Mouse (Mus musculus) MEL (cell line): Measurements from ENCODE around the gene Acly. TPM values are rescaled to one million over a fixed set of nuclear protein-coding genes. Genes with fewer than 3 reads are reported as not detected.

Experiments used
- DNase-seq: peaks from one replicate; pipeline ENCODE4 v3.0.0; 2011; ENCODE audit warnings: low read depth, low spot score
- H3K27ac ChIP-seq: 2 replicates; pipeline ENCODE4 v1.5.1; 2012; ENCODE audit warnings: low read depth, mild to moderate bottlenecking, control low read depth, low read length, moderate library complexity; ENCODE audit not compliant: control insufficient read depth
- H3K27me3 ChIP-seq, 2 experiments: fragments of 150-350 bp in 1 of 2; sonication (generic) in 1 of 2; 2 replicates each; pipeline ENCODE4 v1.6.1; 2012; ENCODE audit warnings: low read length in 2 of 2, mild to moderate bottlenecking in 2 of 2, improper control_type of control experiment in 1 of 2, moderate library complexity in 1 of 2; ENCODE audit not compliant: insufficient read depth in 2 of 2, control insufficient read depth in 1 of 2
- H3K36me3 ChIP-seq, 2 experiments: 2 replicates each; pipeline ENCODE4 v1.6.1; 2012 to 2014; ENCODE audit warnings: low read length in 2 of 2, improper control_type of control experiment in 1 of 2, inconsistent platforms in 1 of 2, mild to moderate bottlenecking in 1 of 2; ENCODE audit not compliant: insufficient read depth in 2 of 2, control insufficient read depth in 1 of 2
- H3K4me1 ChIP-seq, 2 experiments: fragments of 150-350 bp in 1 of 2; sonication (generic) in 1 of 2; 2 replicates each; pipeline ENCODE4 v1.6.1; 2012; ENCODE audit warnings: low read length in 2 of 2, improper control_type of control experiment in 1 of 2, mild to moderate bottlenecking in 1 of 2; ENCODE audit not compliant: insufficient read depth in 2 of 2, control insufficient read depth in 1 of 2
- H3K4me3 ChIP-seq, 2 experiments: fragments of 150-350 bp in 1 of 2; sonication (generic) in 1 of 2; 2 replicates each; pipeline ENCODE4 v1.5.1; 2012; ENCODE audit warnings: low read depth in 2 of 2, low read length in 2 of 2, mild to moderate bottlenecking in 2 of 2, moderate library complexity in 2 of 2, control low read depth in 1 of 2, improper control_type of control experiment in 1 of 2; ENCODE audit not compliant: control insufficient read depth in 1 of 2, insufficient read depth in 1 of 2
- H3K79me2 ChIP-seq: 2 replicates; pipeline ENCODE4 v1.6.1; 2012; ENCODE audit warnings: mild to moderate bottlenecking, low read length, moderate library complexity; ENCODE audit not compliant: control insufficient read depth, poor library complexity, insufficient read depth
- H3K9ac ChIP-seq: 2 replicates; pipeline ENCODE4 v1.6.1; 2012; ENCODE audit warnings: low read depth, mild to moderate bottlenecking, control low read depth, low read length, moderate library complexity; ENCODE audit not compliant: control insufficient read depth, poor library complexity, severe bottlenecking
- H3K9me3 ChIP-seq: fragments of 150-350 bp; sonication (generic); replicated peaks from 2 replicates; pipeline ENCODE4 v1.6.1; 2012; ENCODE audit warnings: mild to moderate bottlenecking, low read length, improper control_type of control experiment, moderate library complexity; ENCODE audit not compliant: insufficient read depth
- BHLHE40 ChIP-seq: IDR thresholded peaks from 2 replicates; pipeline ENCODE4 v1.6.1; 2012; ENCODE audit warnings: low read depth, mild to moderate bottlenecking, inconsistent platforms, low read length, improper control_type of control experiment, borderline replicate concordance
- CTCF ChIP-seq, 3 experiments: IDR thresholded peaks in 2 of 3; conservative IDR thresholded peaks in 1 of 3; 2 replicates each; pipeline ENCODE4 v1.5.1; 2011 to 2012; ENCODE audit warnings: low read length in 3 of 3, low read depth in 2 of 3, mild to moderate bottlenecking in 2 of 3, improper control_type of control experiment in 1 of 3, inconsistent platforms in 1 of 3, mixed read lengths in 1 of 3, moderate library complexity in 1 of 3; ENCODE audit not compliant: control insufficient read depth in 1 of 3, insufficient read depth in 1 of 3, poor library complexity in 1 of 3, severe bottlenecking in 1 of 3
- ELF1 ChIP-seq: IDR thresholded peaks from 2 replicates; pipeline ENCODE4 v1.6.1; 2014; ENCODE audit warnings: low read depth, mild to moderate bottlenecking, inconsistent platforms, low read length, improper control_type of control experiment, moderate library complexity
- GATA1 ChIP-seq: IDR thresholded peaks from 2 replicates; pipeline ENCODE4 v1.6.1; 2011; ENCODE audit warnings: low read depth, low read length, improper control_type of control experiment
- HCFC1 ChIP-seq: IDR thresholded peaks from 2 replicates; pipeline ENCODE4 v1.6.1; 2012; ENCODE audit warnings: low read depth, mild to moderate bottlenecking, inconsistent platforms, low read length, improper control_type of control experiment, moderate library complexity
- KAT2A ChIP-seq: conservative IDR thresholded peaks from 2 replicates; pipeline ENCODE4 v1.6.1; 2012; ENCODE audit warnings: low read depth, low read length, improper control_type of control experiment, inconsistent platforms
- MAX ChIP-seq: IDR thresholded peaks from 2 replicates; pipeline ENCODE4 v1.6.1; 2011; ENCODE audit warnings: low read length, improper control_type of control experiment
- MAZ ChIP-seq: IDR thresholded peaks from 2 replicates; pipeline ENCODE4 v1.6.1; 2012; ENCODE audit warnings: low read depth, mild to moderate bottlenecking, inconsistent platforms, low read length, improper control_type of control experiment
- MYC ChIP-seq: IDR thresholded peaks from 2 replicates; pipeline ENCODE4 v1.6.1; 2011; ENCODE audit warnings: low read depth, mild to moderate bottlenecking, low read length, improper control_type of control experiment, moderate library complexity
- NRF1 ChIP-seq: IDR thresholded peaks from 2 replicates; pipeline ENCODE4 v1.6.1; 2014; ENCODE audit warnings: low read depth, mild to moderate bottlenecking, inconsistent platforms, low read length, improper control_type of control experiment, moderate library complexity; ENCODE audit not compliant: poor library complexity, insufficient read depth, severe bottlenecking
- POLR2AphosphoS2 ChIP-seq: IDR thresholded peaks from 2 replicates; pipeline ENCODE4 v1.6.1; 2011; ENCODE audit warnings: low read length, improper control_type of control experiment
- POLR2AphosphoS5 ChIP-seq: IDR thresholded peaks from 2 replicates; pipeline ENCODE4 v1.6.1; 2012; ENCODE audit warnings: low read depth, borderline replicate concordance, mild to moderate bottlenecking, inconsistent platforms, low read length, moderate library complexity, mixed read lengths
- RAD21 ChIP-seq: IDR thresholded peaks from 2 replicates; pipeline ENCODE4 v1.6.1; 2011; ENCODE audit warnings: mild to moderate bottlenecking, low read depth, low read length, improper control_type of control experiment
- SIN3A ChIP-seq: IDR thresholded peaks from 2 replicates; pipeline ENCODE4 v1.6.1; 2012; ENCODE audit warnings: low read length, improper control_type of control experiment, inconsistent platforms
- SMC3 ChIP-seq: IDR thresholded peaks from 2 replicates; pipeline ENCODE4 v1.6.1; 2011; ENCODE audit warnings: low read depth, low read length, improper control_type of control experiment
- TAL1 ChIP-seq: IDR thresholded peaks from 2 replicates; pipeline ENCODE4 v1.6.1; 2012; ENCODE audit warnings: mild to moderate bottlenecking, inconsistent platforms, low read length, moderate library complexity, mixed read lengths
- TBP ChIP-seq: IDR thresholded peaks from 2 replicates; pipeline ENCODE4 v1.8.0; 2011; ENCODE audit warnings: low read depth, low read length, improper control_type of control experiment
- TCF12 ChIP-seq: IDR thresholded peaks from 2 replicates; pipeline ENCODE4 v1.6.1; 2014; ENCODE audit warnings: low read depth, mild to moderate bottlenecking, inconsistent platforms, low read length, improper control_type of control experiment, moderate library complexity
- UBTF ChIP-seq: IDR thresholded peaks from 2 replicates; pipeline ENCODE4 v1.6.1; 2012; ENCODE audit warnings: low read depth, mild to moderate bottlenecking, inconsistent platforms, low read length, improper control_type of control experiment, moderate library complexity, borderline replicate concordance; ENCODE audit not compliant: insufficient read depth
- USF1 ChIP-seq: IDR thresholded peaks from 2 replicates; pipeline ENCODE4 v1.6.1; 2014; ENCODE audit warnings: low read depth, mild to moderate bottlenecking, inconsistent platforms, low read length, improper control_type of control experiment, moderate library complexity
- USF2 ChIP-seq, 2 experiments: IDR thresholded peaks; 2 replicates each; pipeline ENCODE4 v1.6.1; 2011 to 2012; ENCODE audit warnings: improper control_type of control experiment in 2 of 2, low read length in 2 of 2, borderline replicate concordance in 1 of 2, inconsistent platforms in 1 of 2, low read depth in 1 of 2, mild to moderate bottlenecking in 1 of 2; ENCODE audit not compliant: insufficient read depth in 1 of 2
- ZC3H11A ChIP-seq: IDR thresholded peaks from 2 replicates; pipeline ENCODE4 v1.6.1; 2012; ENCODE audit warnings: low read depth, mild to moderate bottlenecking, inconsistent platforms, low read length, improper control_type of control experiment
- ZMIZ1 ChIP-seq: IDR thresholded peaks from 2 replicates; pipeline ENCODE4 v1.6.1; 2012; ENCODE audit warnings: low read depth, mild to moderate bottlenecking, inconsistent platforms, low read length, improper control_type of control experiment, moderate library complexity
- ZNF384 ChIP-seq: IDR thresholded peaks from 2 replicates; pipeline ENCODE4 v1.6.1; 2012; ENCODE audit warnings: low read depth, mild to moderate bottlenecking, inconsistent platforms, low read length, improper control_type of control experiment
- polyA plus RNA-seq, 2 experiments: library from polyadenylated mRNA; stranded (reverse) in 1 of 2; unstranded in 1 of 2; fragments of >175 nt in 1 of 2; fragments of >200 nt in 1 of 2; gene quantifications; 2 replicates each; pipeline versions ENCODE4 v1.2.1 to v1.2.4; 2012; ENCODE audit warnings: low replicate concordance in 2 of 2, low read depth in 1 of 2; ENCODE audit not compliant: insufficient read length in 2 of 2, insufficient read depth in 1 of 2, missing spikeins in 1 of 2
- total RNA-seq: library from RNA; depleted of rRNA; stranded (reverse); fragments of 300-350 nt; gene quantifications from 2 replicates; pipeline ENCODE4 v1.2.3, GENCODE M21; 2012

Gene Acly
- total and polyA plus RNA-seq, 3 experiments, result 167 to 234 TPM; not detected in 1

DNA sequence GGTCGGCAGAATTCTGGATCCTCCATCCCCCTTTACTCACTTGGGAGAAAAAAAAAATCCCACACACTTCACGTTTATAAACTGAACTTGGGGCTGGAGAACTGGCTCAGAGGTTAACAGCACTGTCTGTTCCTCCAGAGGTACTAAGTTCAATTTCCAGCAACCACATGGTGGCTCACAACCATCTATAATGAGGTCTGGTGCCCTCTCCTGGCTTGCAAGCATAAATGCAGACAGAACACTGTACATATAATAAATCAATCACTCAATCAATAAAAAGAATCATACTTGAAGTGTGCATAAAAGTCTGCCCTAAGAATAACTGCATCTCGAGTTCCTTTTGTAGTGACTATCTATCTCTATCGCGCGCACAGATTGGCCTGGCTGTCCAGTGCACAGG is 36.8 kb downstream of the Acly start (continued):
- TF ChIP-seq TBP (no peak), POLR2AphosphoS5 (no peak), USF1 (no peak), USF2 (IDR thresholded peaks at IDR 0.05; ENCODE audit: borderline replicate concordance in 1 of 2, insufficient read depth in 1 of 2, low read depth in 1 of 2, low read length in 2 of 2) (no peak), KAT2A (no peak), MAZ (no peak), TAL1 (no peak), SMC3 (peak; percentile 75), BHLHE40 (no peak), POLR2AphosphoS2 (no peak), UBTF (no peak), HCFC1 (no peak), MAX (peak; percentile 50; the same call in 1 of the 2 replicates), TCF12 (no peak), GATA1 (no peak), ZC3H11A (peak; percentile 36), NRF1 (no peak), ZNF384 (no peak), ZMIZ1 (no peak)

DNA sequence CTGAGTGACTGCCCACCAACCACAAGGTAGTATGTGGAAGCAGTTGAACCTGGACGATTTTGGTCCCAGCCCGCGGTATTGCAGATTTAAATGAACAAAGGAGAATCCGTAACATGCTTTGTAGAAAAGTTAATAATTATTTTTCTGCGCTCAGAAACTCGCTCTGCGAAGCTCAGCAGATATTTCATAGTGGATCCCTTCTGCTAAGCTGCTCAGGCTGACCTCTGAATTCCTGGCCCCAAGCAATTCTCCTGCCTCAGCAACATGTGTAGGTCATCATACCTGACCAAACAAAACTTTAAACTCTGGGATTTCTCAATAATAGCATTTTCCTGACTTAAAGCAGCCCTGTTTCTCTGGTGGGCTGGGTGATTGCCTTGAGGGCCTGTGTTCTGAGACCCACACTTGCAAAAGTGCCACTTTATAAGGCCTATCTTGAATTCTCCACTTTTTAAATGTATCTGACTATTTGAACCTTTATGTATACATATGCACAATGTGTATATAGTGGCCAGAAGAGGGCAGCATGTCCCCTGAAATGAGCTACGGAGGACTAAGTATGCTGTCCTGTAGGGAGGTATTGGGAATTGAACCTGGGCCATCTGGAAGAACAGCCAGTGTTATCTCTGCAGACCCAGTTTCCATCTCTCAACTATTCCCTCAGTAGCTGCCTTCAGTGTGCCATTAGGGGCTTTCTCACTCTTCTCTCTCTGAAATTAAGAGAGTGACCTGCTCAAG is 41.8 kb downstream of the Acly start:
- peak; percentile 80 for DNase-seq
- Histone ChIP-seq H3K36me3 (peaks cover 0 to 41% of the 10 kb centered on the region in 2 experiments; a peak in 2 of 4 replicates), H3K79me2 (no peaks in the 10 kb centered on the region), H3K9me3 (no peaks in the 10 kb centered on the region), H3K4me1 (no peaks in the 10 kb centered on the region), H3K9ac (no peak overlapping the region), H3K27me3 (no peaks in the 10 kb centered on the region), H3K4me3 (no peak overlapping the region), H3K27ac (no peak overlapping the region)
- TF ChIP-seq USF1, result no peak
- TF ChIP-seq SMC3, result peak; percentile 59
- no peak for TF ChIP-seq ELF1
- no peak for TF ChIP-seq SIN3A
- TF ChIP-seq CTCF (IDR thresholded peaks at IDR 0.05 in 2 of 3, conservative IDR thresholded peaks at IDR 0.05 in 1 of 3; ENCODE audit: control insufficient read depth in 1 of 3, insufficient read depth in 1 of 3, low read depth in 2 of 3, low read length in 3 of 3, poor library complexity in 1 of 3, severe bottlenecking in 1 of 3), result peak; percentile 44 to 80 (median 46)
- TF ChIP-seq RAD21, result peak; percentile 64
- TF ChIP-seq ZC3H11A, result peak; percentile 54
- TF ChIP-seq MYC, result peak; percentile 26; the same call in 1 of the 2 replicates
